Mouse (Mus musculus): ENCODE data around the gene Gdpd3. TPM values are rescaled to one million over a fixed set of nuclear protein-coding genes. Genes with fewer than 3 reads are reported as not detected.

The Gdpd3 gene
- polyA plus RNA-seq, 1 experiment from 2014 or later, result 1.7 TPM

- Histone ChIP-seq H3K9me3 (replicated peaks) (no peaks in the 10 kb centered on the region), H3K4me3 (no peak overlapping the region), H3K4me1 (peaks cover 7% of the 10 kb centered on the region), H3K27ac (no peak overlapping the region), H3K9ac (no peak overlapping the region), H3K36me3 (ENCODE audit: poor library complexity, severe bottlenecking) (no peaks in the 10 kb centered on the region), H3K27me3 (no peaks in the 10 kb centered on the region), H3K4me2 (no peak overlapping the region)
- 92% methylated on average over 13 of the region's 13 CpGs for WGBS
- ATAC-seq, result no peak
Observed at GRCm38 (mm10) chr7:126741964-126742482, 24.1 kb upstream of the Gdpd3 start.

- Histone ChIP-seq H3K4me2 (no peak overlapping the region), H3K27me3 (no peaks in the 10 kb centered on the region), H3K4me1 (no peaks in the 10 kb centered on the region), H3K9me3 (replicated peaks) (no peaks in the 10 kb centered on the region), H3K9ac (no peak overlapping the region), H3K36me3 (ENCODE audit: poor library complexity, severe bottlenecking) (no peaks in the 10 kb centered on the region), H3K27ac (no peak overlapping the region), H3K4me3 (no peak overlapping the region)
- no peak for ATAC-seq
- 93% methylated on average over 12 of the region's 12 CpGs for WGBS
Observed at GRCm38 (mm10) chr7:126746066-126746465, 20.1 kb upstream of the Gdpd3 start.

GRCm38 (mm10) chr7:126746798-126747197 lies 19.3 kb upstream of the Gdpd3 start:
- H3K27ac ChIP-seq, result no peak overlapping the region
- no peaks in the 10 kb centered on the region for H3K4me1 ChIP-seq
- no peak for ATAC-seq
- H3K36me3 ChIP-seq (ENCODE audit: poor library complexity, severe bottlenecking), result no peaks in the 10 kb centered on the region
- 56% methylated on average over 6 of the region's 6 CpGs for WGBS
- no peak overlapping the region for H3K9ac ChIP-seq
- no peaks in the 10 kb centered on the region for H3K9me3 ChIP-seq (replicated peaks)
- no peak overlapping the region for H3K4me3 ChIP-seq
- no peak overlapping the region for H3K4me2 ChIP-seq
- H3K27me3 ChIP-seq, result no peaks in the 10 kb centered on the region

GRCm38 (mm10) chr7:126748824-126749223 lies 17.3 kb upstream of the Gdpd3 start:
- Histone ChIP-seq H3K4me1 (no peaks in the 10 kb centered on the region), H3K9me3 (replicated peaks) (no peaks in the 10 kb centered on the region), H3K9ac (no peak overlapping the region), H3K4me2 (no peak overlapping the region), H3K4me3 (no peak overlapping the region), H3K27ac (no peak overlapping the region), H3K36me3 (ENCODE audit: poor library complexity, severe bottlenecking) (no peaks in the 10 kb centered on the region), H3K27me3 (no peaks in the 10 kb centered on the region)
- 81% methylated on average over 7 of the region's 7 CpGs for WGBS
- ATAC-seq, result no peak

GRCm38 (mm10) chr7:126749582-126750343 lies 16.4 kb upstream of the Gdpd3 start:
- Histone ChIP-seq H3K27ac (no peak overlapping the region), H3K4me2 (no peak overlapping the region), H3K4me1 (no peaks in the 10 kb centered on the region), H3K9me3 (replicated peaks) (no peaks in the 10 kb centered on the region), H3K9ac (no peak overlapping the region), H3K36me3 (ENCODE audit: poor library complexity, severe bottlenecking) (no peaks in the 10 kb centered on the region), H3K4me3 (no peak overlapping the region), H3K27me3 (no peaks in the 10 kb centered on the region)
- 95% methylated on average over 17 of the region's 17 CpGs for WGBS
- no peak for ATAC-seq

GRCm38 (mm10) chr7:126754866-126755265 lies 11.3 kb upstream of the Gdpd3 start:
- H3K4me2 ChIP-seq, result 0 out of 2 replicates have a peak overlapping the region, but pooled peaks have one; percentile 20

GRCm38 (mm10) chr7:126758539-126758938 lies 7.6 kb upstream of the Gdpd3 start:
- Histone ChIP-seq H3K4me3 (no peak overlapping the region), H3K4me1 (peaks cover 38% of the 10 kb centered on the region), H3K27ac (no peak overlapping the region), H3K9me3 (replicated peaks) (no peaks in the 10 kb centered on the region), H3K9ac (no peak overlapping the region), H3K27me3 (no peaks in the 10 kb centered on the region), H3K4me2 (no peak overlapping the region), H3K36me3 (ENCODE audit: poor library complexity, severe bottlenecking) (peaks cover 18% of the 10 kb centered on the region)
- ATAC-seq, result peak; percentile 8; the same call in 1 of the 2 replicates
- WGBS, result 62% methylated on average over 7 of the region's 7 CpGs

More at GRCm38 (mm10) chr7:126754866-126755265, 11.3 kb upstream of the Gdpd3 start:
- Histone ChIP-seq H3K9me3 (replicated peaks) (no peaks in the 10 kb centered on the region), H3K36me3 (ENCODE audit: poor library complexity, severe bottlenecking) (no peaks in the 10 kb centered on the region), H3K4me1 (peaks cover 5% of the 10 kb centered on the region), H3K9ac (0 out of 2 replicates have a peak overlapping the region, but pooled peaks have one; percentile 5), H3K4me3 (no peak overlapping the region), H3K27me3 (no peaks in the 10 kb centered on the region), H3K27ac (no peak overlapping the region)
- ATAC-seq, result peak; percentile 67
- WGBS, result 1% methylated on average over 9 of the region's 9 CpGs

GRCm38 (mm10) chr7:126759050-126759671 lies 7.0 kb upstream of the Gdpd3 start, which contains the start of gene Mapk3:
Mapk3 (plus strand) TSS chr7:126759601.
- under 1% methylated on average over 24 of the region's 38 CpGs for WGBS
- Histone ChIP-seq H3K4me2 (peak within 1 kb of the TSS; percentile 93), H3K9me3 (replicated peaks) (no peaks in the 10 kb centered on the region), H3K9ac (peak within 1 kb of the TSS; percentile 90), H3K36me3 (ENCODE audit: poor library complexity, severe bottlenecking) (peaks cover 24% of the 10 kb centered on the region), H3K4me1 (peaks cover 38% of the 10 kb centered on the region), H3K27ac (peak within 1 kb of the TSS; percentile 89), H3K27me3 (no peaks in the 10 kb centered on the region), H3K4me3 (peak within 1 kb of the TSS; percentile 81)
- ATAC-seq, result peak; percentile 70

GRCm38 (mm10) chr7:126759672-126760390 lies 6.3 kb upstream of the Gdpd3 start:
- Histone ChIP-seq H3K9me3 (replicated peaks) (no peaks in the 10 kb centered on the region), H3K36me3 (ENCODE audit: poor library complexity, severe bottlenecking) (peaks cover 31% of the 10 kb centered on the region), H3K27ac (peak overlapping the region; percentile 89), H3K27me3 (no peaks in the 10 kb centered on the region), H3K4me3 (peak overlapping the region; percentile 81), H3K9ac (peak overlapping the region; percentile 90), H3K4me1 (peaks cover 38% of the 10 kb centered on the region), H3K4me2 (peak overlapping the region; percentile 93)
- under 1% methylated on average over 22 of the region's 24 CpGs for WGBS
- peak; percentile 61 for ATAC-seq

- Histone ChIP-seq H3K27me3 (no peaks in the 10 kb centered on the region), H3K9me3 (replicated peaks) (no peaks in the 10 kb centered on the region), H3K4me3 (peak overlapping the region; percentile 81), H3K9ac (peak overlapping the region; percentile 90), H3K36me3 (ENCODE audit: poor library complexity, severe bottlenecking) (peaks cover 36% of the 10 kb centered on the region), H3K4me1 (peaks cover 34% of the 10 kb centered on the region), H3K27ac (peak overlapping the region; percentile 89), H3K4me2 (peak overlapping the region; percentile 93)
- peak; percentile 5; the same call in 1 of the 2 replicates for ATAC-seq
- WGBS, result 27% methylated on average over 3 of the region's 3 CpGs
Observed at GRCm38 (mm10) chr7:126760391-126760802, 5.7 kb upstream of the Gdpd3 start.

- H3K4me1 ChIP-seq, result peaks cover 34% of the 10 kb centered on the region
- no peak for ATAC-seq
- peak overlapping the region; percentile 89; the same call in 1 of the 2 replicates for H3K27ac ChIP-seq
- no peaks in the 10 kb centered on the region for H3K9me3 ChIP-seq (replicated peaks)
- peak overlapping the region; percentile 93 for H3K4me2 ChIP-seq
- peak overlapping the region; percentile 90 for H3K9ac ChIP-seq
- peak overlapping the region; percentile 81 for H3K4me3 ChIP-seq
- H3K27me3 ChIP-seq, result no peaks in the 10 kb centered on the region
- WGBS, result 78% methylated on average over 4 of the region's 4 CpGs
- peaks cover 42% of the 10 kb centered on the region for H3K36me3 ChIP-seq (ENCODE audit: poor library complexity, severe bottlenecking)
Observed at GRCm38 (mm10) chr7:126760956-126761355, 5.2 kb upstream of the Gdpd3 start.
